Mouse (Mus musculus) liver, adult 2 months (tissue): Measurements from ENCODE around the gene Rcor2.

Experiments used
- CTCF ChIP-seq: fragments of 200-500 bp; IDR thresholded peaks from 2 replicates; pipeline ENCODE4 v1.5.1; 2011; ENCODE audit warnings: low read depth, low read length, control low read depth
- POLR2A ChIP-seq: fragments of 200-500 bp; IDR thresholded peaks from 2 replicates; pipeline ENCODE4 v1.6.1; 2011; ENCODE audit warnings: low read length, control low read depth; ENCODE audit not compliant: insufficient read depth; ENCODE audit errors: extremely low read depth

GRCm38 (mm10) chr19:7321391-7321790 lies 54.3 kb downstream of the Rcor2 start:
- TF ChIP-seq CTCF (no peak), POLR2A (no peak)
